Mouse (Mus musculus) testis, adult 2 months (tissue): ENCODE measurements around the gene Tpst2.

ENCODE experiments used
- CTCF ChIP-seq: fragments of 200-500 bp; IDR thresholded peaks from 2 replicates; pipeline ENCODE4 v1.5.1; 2012; ENCODE audit warnings: low read depth, mild to moderate bottlenecking, inconsistent platforms, low read length, moderate library complexity; ENCODE audit not compliant: control insufficient read depth, insufficient read depth, insufficient replicate concordance
- POLR2A ChIP-seq: fragments of 200-500 bp; IDR thresholded peaks from 2 replicates; pipeline ENCODE4 v1.6.1; 2012; ENCODE audit warnings: low read depth, mild to moderate bottlenecking, inconsistent platforms, low read length, moderate library complexity; ENCODE audit not compliant: control insufficient read depth

GRCm38 (mm10) chr5:112284203-112284582 lies 7.7 kb downstream of the Tpst2 start:
- TF ChIP-seq CTCF (no peak), POLR2A (no peak)
